ENCODE assay signal across 13 mouse cellular contexts in genomic region chr12:24965406-24965805, GRCm38 (mm10). TPM values are rescaled to one million over a fixed set of nuclear protein-coding genes. Genes with fewer than 3 reads are reported as not detected.
A peak's percentile ranks its signal among the peaks of the same experiment; 100 is the strongest.
DNase-seq lines count a peak whose midpoint lies in the region; TF ChIP-seq lines count a peak whose summit lies in the region.
"Had no signal": no experiment of that assay in that cellular context is flagged by ENCODE, and none has a peak within 500 bp of the region (broad histone marks: within the 10 kb centered on the region; RNA-seq: fewer than 3 reads in every experiment).

No protein-coding gene starts in this region.

- peak; percentile 10 for DNase-seq in kidney, adult 2 months
- no peak for DNase-seq in kidney, adult 9 months
- DNase-seq in adrenal gland, postnatal 36 days = peak; percentile 51 to 54
- DNase-seq in cerebellum, adult 8-10 months = peak; percentile 26
- peak; percentile 18 to 32 for DNase-seq in layer of hippocampus, postnatal 36 days
- DNase-seq in neural tube, embryonic 10.5 days (ENCODE audit: extremely low spot score, low spot score) = no peak
- no peak for DNase-seq in T-cell, adult 2 months (ENCODE audit: low spot score)
- DNase-seq: kidney, postnatal 36 days; lung, embryonic 14.5 days had no signal

- no peaks in the 10 kb centered on the region for H3K36me3 ChIP-seq in kidney, adult 2 months (ENCODE audit: control insufficient read depth, insufficient read depth, low read length)
- H3K36me3 ChIP-seq: embryonic facial prominence, embryonic 13.5 days had no signal

- H3K4me3 ChIP-seq in kidney, adult 2 months (ENCODE audit: insufficient read depth, low read depth, low read length) = no peak overlapping the region
- H3K4me3 ChIP-seq: embryonic facial prominence, embryonic 13.5 days; forebrain, embryonic 12.5 days; limb, embryonic 13.5 days had no signal

- WGBS in kidney, adult 2 months = 72% methylated on average over 6 of the region's 6 CpGs

- peaks cover 11% of the 10 kb centered on the region for H3K4me1 ChIP-seq in kidney, adult 2 months (ENCODE audit: control insufficient read depth, insufficient read depth, low read length)
- H3K4me1 ChIP-seq: embryonic facial prominence, embryonic 13.5 days had no signal

- TF ChIP-seq CTCF in kidney, adult 2 months (conservative IDR thresholded peaks at IDR 0.05; ENCODE audit: insufficient read depth, insufficient read length, low read depth, low read length) = no peak

- no peak overlapping the region for H3K27ac ChIP-seq in kidney, adult 2 months (ENCODE audit: insufficient read depth, low read depth, low read length)
- H3K27ac ChIP-seq: embryonic facial prominence, embryonic 13.5 days; forebrain, embryonic 12.5 days; limb, embryonic 13.5 days had no signal

- TF ChIP-seq POLR2A in kidney, adult 2 months (IDR thresholded peaks at IDR 0.05; ENCODE audit: low read depth, low read length) = no peak

- no peaks in the 10 kb centered on the region for H3K27me3 ChIP-seq in kidney, adult 2 months (replicated peaks; ENCODE audit: control insufficient read depth, insufficient read depth, low read length)
- H3K27me3 ChIP-seq: CH12.LX; embryonic facial prominence, embryonic 13.5 days; forebrain, embryonic 12.5 days; limb, embryonic 13.5 days had no signal

RNA-seq across cellular contexts. Expression of gene Kidins220, which starts 9.3 kb away (rescaled TPM):
- polyA plus RNA-seq in kidney, adult 2 months (2012; rRNA removed) = 79.6 and 102 TPM in 2 replicates
- 10 to 100 TPM; 88.7 to 95.4 TPM for total RNA-seq in adrenal gland, postnatal 36 days (2021)
- total RNA-seq in layer of hippocampus, postnatal 36 days (2021) = 100 to 1,000 TPM; 364 to 366 TPM

Comparison
In these comparisons a context has a peak if more than half of its experiments do, and no peak if none do; other contexts are left out.
1. DNase-seq: peak in kidney, adult 2 months (single experiment), adrenal gland, postnatal 36 days (2 of 2), cerebellum, adult 8-10 months (single experiment) and layer of hippocampus, postnatal 36 days (2 of 2); none in kidney, adult 9 months (single experiment), neural tube, embryonic 10.5 days (single experiment) and T-cell, adult 2 months (single experiment).